Mouse (Mus musculus) frontal cortex, adult 2 months (tissue): ENCODE data around the gene Traf6. TPM values are rescaled to one million over a fixed set of nuclear protein-coding genes. Genes with fewer than 3 reads are reported as not detected.
"Not testable (repeated sequence)": the region's sequence is repeated elsewhere in the genome, so short reads cannot be mapped to it uniquely, and the experiment has no call there.

Experiments
- DNase-seq, 2 experiments: peaks; one replicate each; pipeline ENCODE4 v3.0.0; 2022; ENCODE audit warnings: low spot score in 1 of 2; ENCODE audit errors: extremely low spot score in 1 of 2
- polyA plus RNA-seq: library from polyadenylated mRNA; depleted of rRNA; stranded (reverse); fragments of >200 nt; gene quantifications from 2 replicates; pipeline ENCODE4 v1.2.3, GENCODE M21; 2012

Gene Traf6
- polyA plus RNA-seq, 1 experiment: 9.3 TPM

- DNase-seq: peak in 1 of 2 experiments; percentile 60
Measured at GRCm38 (mm10) chr2:101693577-101694215, 15.5 kb downstream of the Traf6 start.

- DNase-seq: no peak
Measured at GRCm38 (mm10) chr2:101695584-101695983, 17.4 kb downstream of the Traf6 start.

- DNase-seq: no peak
Measured at GRCm38 (mm10) chr2:101699284-101699683, 21.1 kb downstream of the Traf6 start.

- peak in 1 of 2 experiments; percentile 45 for DNase-seq
Measured at GRCm38 (mm10) chr2:101705941-101706485, 27.8 kb downstream of the Traf6 start.

- DNase-seq: no peak
Measured at GRCm38 (mm10) chr2:101711608-101712007, 33.4 kb downstream of the Traf6 start.

GRCm38 (mm10) chr2:101715650-101716323 is 37.6 kb downstream of the Traf6 start:
- DNase-seq: peak in 1 of 2 experiments; percentile 22

- DNase-seq: no peak
Measured at GRCm38 (mm10) chr2:101717162-101717561, 38.9 kb downstream of the Traf6 start.

GRCm38 (mm10) chr2:101721835-101722234 is 43.6 kb downstream of the Traf6 start:
- DNase-seq: no peak

GRCm38 (mm10) chr2:101722370-101723332 is 44.4 kb downstream of the Traf6 start:
- no peak for DNase-seq

GRCm38 (mm10) chr2:101723333-101723881 is 45.2 kb downstream of the Traf6 start:
- no peak for DNase-seq

- no peak for DNase-seq
Measured at GRCm38 (mm10) chr2:101727787-101728186, 49.6 kb downstream of the Traf6 start.

- no peak for DNase-seq
Measured at GRCm38 (mm10) chr2:101729472-101729871, 51.2 kb downstream of the Traf6 start.

GRCm38 (mm10) chr2:101730972-101731371 is 52.7 kb downstream of the Traf6 start:
- peak in 1 of 2 experiments; percentile 12 for DNase-seq

GRCm38 (mm10) chr2:101732777-101733210 is 54.6 kb downstream of the Traf6 start:
- no peak for DNase-seq

GRCm38 (mm10) chr2:101733564-101733963 is 55.3 kb downstream of the Traf6 start:
- DNase-seq: peak in 1 of 2 experiments; percentile 36

GRCm38 (mm10) chr2:101739914-101740313 is 61.7 kb downstream of the Traf6 start:
- no peak for DNase-seq

- DNase-seq: no peak
Measured at GRCm38 (mm10) chr2:101741653-101742052, 63.4 kb downstream of the Traf6 start.

GRCm38 (mm10) chr2:101742072-101742860 is 64.0 kb downstream of the Traf6 start:
- no peak for DNase-seq

GRCm38 (mm10) chr2:101745656-101746055 is 67.4 kb downstream of the Traf6 start:
- DNase-seq: not testable (repeated sequence)
